ENCODE assay signal across 15 mouse cellular contexts in the genomic region with DNA sequence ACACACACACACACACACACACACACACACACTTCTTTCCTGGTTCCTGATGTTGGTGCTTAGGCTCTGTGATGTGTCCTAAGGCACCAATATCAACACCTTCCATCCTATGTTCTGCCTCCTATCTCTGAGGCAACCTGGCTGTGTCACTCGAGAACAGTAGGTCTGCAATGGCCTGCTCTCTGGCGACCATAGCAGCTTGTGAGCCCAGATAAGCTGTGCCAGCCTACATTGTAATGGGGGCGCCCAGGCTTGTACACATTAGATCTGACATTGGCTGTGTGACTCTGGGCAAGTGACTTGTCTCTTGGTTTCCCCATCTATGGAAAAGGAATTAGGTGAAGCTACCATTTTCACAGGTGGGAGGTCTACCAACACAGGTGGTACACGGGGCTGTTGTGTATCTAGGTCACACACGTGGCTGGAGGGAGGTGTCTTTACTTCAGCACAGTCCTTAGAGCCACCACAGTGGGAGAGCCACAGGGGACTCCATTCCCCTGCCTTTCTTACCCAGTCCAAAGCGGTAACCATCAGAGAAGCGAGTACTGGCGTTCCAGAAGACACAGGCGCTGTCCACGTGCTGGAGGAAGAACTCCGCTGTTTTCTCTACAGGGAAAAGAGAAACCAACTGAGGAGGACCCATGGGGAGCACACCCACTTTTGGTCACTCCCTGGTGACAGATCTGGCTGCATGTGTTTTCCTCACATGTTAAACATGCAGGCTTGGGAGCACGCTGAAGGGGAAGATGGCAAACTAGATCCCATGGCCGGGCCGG. TPM values are rescaled to one million over a fixed set of nuclear protein-coding genes. Genes with fewer than 3 reads are reported as not detected.
DNase-seq lines count a peak whose midpoint lies in the region; ATAC-seq and TF ChIP-seq lines count a peak whose summit lies in the region.
"Had no signal": no experiment of that assay in that cellular context is flagged by ENCODE, and none has a peak within 500 bp of the region (broad histone marks: within the 10 kb centered on the region; RNA-seq: fewer than 3 reads in every experiment).

No protein-coding gene starts in this region.

- no peak for TF ChIP-seq EP300 in stomach, postnatal 0 days (optimal IDR thresholded peaks at IDR 0.05)

- no peaks in the 10 kb centered on the region for H3K4me1 ChIP-seq in lung, adult 2 months (ENCODE audit: control insufficient read depth, insufficient read depth, low read length)
- peaks cover 46% of the 10 kb centered on the region for H3K4me1 ChIP-seq in erythroblast, embryonic 14.5 days (ENCODE audit: control insufficient read depth)
- no peaks in the 10 kb centered on the region for H3K4me1 ChIP-seq in stomach, postnatal 0 days (replicated peaks; ENCODE audit: control insufficient read depth, insufficient read depth)
- H3K4me1 ChIP-seq in midbrain, embryonic 11.5 days (ENCODE audit: control insufficient read depth, insufficient read depth, low read length), result peaks cover 13% of the 10 kb centered on the region; the same call in 1 of the 2 replicates
- H3K4me1 ChIP-seq: hindbrain, embryonic 13.5 days had no signal

- ATAC-seq in megakaryocyte, adult 5-6 weeks (ENCODE audit: poor library complexity, severe bottlenecking), result peak; percentile 51
- no peak for ATAC-seq in stomach, postnatal 0 days (ENCODE audit: low FRiP score, low TSS enrichment)
- no peak for ATAC-seq in midbrain, embryonic 11.5 days (ENCODE audit: low FRiP score)

- WGBS in lung, adult 2 months, result 83% methylated on average over 14 of the region's 14 CpGs
- 86% methylated on average over 14 of the region's 14 CpGs for WGBS in stomach, postnatal 0 days
- WGBS in midbrain, embryonic 11.5 days, result 93% methylated on average over 14 of the region's 14 CpGs

- peak overlapping the region; percentile 61; the same call in 1 of the 2 replicates for H3K27ac ChIP-seq in stomach, postnatal 0 days (replicated peaks)
- no peak overlapping the region for H3K27ac ChIP-seq in midbrain, embryonic 11.5 days (ENCODE audit: low read depth, low read length)
- H3K27ac ChIP-seq: hindbrain, embryonic 13.5 days; limb, embryonic 13.5 days had no signal

- H3K4me3 ChIP-seq in lung, adult 2 months (replicated peaks; ENCODE audit: extremely low read depth, low read depth, low read length), result no peak overlapping the region
- peak overlapping the region; percentile 55 for H3K4me3 ChIP-seq in erythroblast, embryonic 14.5 days (replicated peaks)
- H3K4me3 ChIP-seq in stomach, postnatal 0 days (ENCODE audit: low read depth, low read length), result no peak overlapping the region
- no peak overlapping the region for H3K4me3 ChIP-seq in midbrain, embryonic 11.5 days (ENCODE audit: low read depth, low read length)
- H3K4me3 ChIP-seq: hindbrain, embryonic 13.5 days; limb, embryonic 13.5 days had no signal

- peak; percentile 18 for DNase-seq in lung, postnatal 10 days
- DNase-seq in lung, adult 2 months, result no peak
- no peak for DNase-seq in stomach, postnatal 0 days (ENCODE audit: low spot score)
- DNase-seq in adrenal gland, adult (ENCODE audit: inconsistent age in 2 of 2, low spot score in 1 of 2), result no peak
- no peak for DNase-seq in heart, adult 9 months (ENCODE audit: low spot score in 2 of 2)
- DNase-seq in midbrain, embryonic 11.5 days (ENCODE audit: low spot score, missing footprints), result no peak
- DNase-seq: cerebellum, adult 8-10 months; kidney, adult 18-20 months; midbrain, embryonic 14.5 days; right cerebral cortex, postnatal 4 days; thymus, adult 2 months had no signal

- H3K9ac ChIP-seq in stomach, postnatal 0 days (ENCODE audit: low read length), result no peak overlapping the region
- no peak overlapping the region for H3K9ac ChIP-seq in midbrain, embryonic 11.5 days (ENCODE audit: low read length)
- H3K9ac ChIP-seq: hindbrain, embryonic 13.5 days; limb, embryonic 13.5 days had no signal

- H3K9me3 ChIP-seq in erythroblast, embryonic 14.5 days (ENCODE audit: control insufficient read depth, low read length), result peaks cover 14% of the 10 kb centered on the region
- no peaks in the 10 kb centered on the region for H3K9me3 ChIP-seq in stomach, postnatal 0 days (ENCODE audit: control insufficient read depth, low read length)
- H3K9me3 ChIP-seq in midbrain, embryonic 11.5 days (ENCODE audit: control insufficient read depth, low read length), result no peaks in the 10 kb centered on the region
- H3K9me3 ChIP-seq: hindbrain, embryonic 13.5 days; limb, embryonic 13.5 days had no signal

- TF ChIP-seq POLR2A in lung, adult 2 months (IDR thresholded peaks at IDR 0.05; ENCODE audit: borderline replicate concordance, extremely low read depth, low read depth, low read length), result no peak

- H3K27me3 ChIP-seq in erythroblast, embryonic 14.5 days (ENCODE audit: control insufficient read depth), result no peaks in the 10 kb centered on the region
- no peaks in the 10 kb centered on the region for H3K27me3 ChIP-seq in stomach, postnatal 0 days (ENCODE audit: control insufficient read depth, insufficient read depth, low read length)
- no peaks in the 10 kb centered on the region for H3K27me3 ChIP-seq in midbrain, embryonic 11.5 days (ENCODE audit: control insufficient read depth, insufficient read depth, low read length)
- H3K27me3 ChIP-seq: hindbrain, embryonic 13.5 days; limb, embryonic 13.5 days had no signal

- H3K4me2 ChIP-seq in stomach, postnatal 0 days (replicated peaks; ENCODE audit: low read depth), result no peak overlapping the region
- no peak overlapping the region for H3K4me2 ChIP-seq in midbrain, embryonic 11.5 days
- H3K4me2 ChIP-seq: hindbrain, embryonic 13.5 days; limb, embryonic 13.5 days had no signal

- peaks cover 86% of the 10 kb centered on the region for H3K36me3 ChIP-seq in erythroblast, embryonic 14.5 days (ENCODE audit: control insufficient read depth)
- peaks cover 30% of the 10 kb centered on the region for H3K36me3 ChIP-seq in stomach, postnatal 0 days (ENCODE audit: control insufficient read depth, insufficient read depth, low read length)
- H3K36me3 ChIP-seq in midbrain, embryonic 11.5 days (ENCODE audit: control insufficient read depth, insufficient read depth, low read length), result peaks cover 42% of the 10 kb centered on the region

- TF ChIP-seq CTCF in lung, adult 2 months (IDR thresholded peaks at IDR 0.05; ENCODE audit: insufficient read depth, low read length), result no peak
- no peak for TF ChIP-seq CTCF in stomach, postnatal 0 days (IDR thresholded peaks at IDR 0.05; ENCODE audit: low read depth)

RNA-seq across cellular contexts. Expression of gene Aldh18a1, which starts 35.1 kb away (rescaled TPM):
- polyA plus RNA-seq in lung, adult 2 months (2012; rRNA removed), result 9.0 and 13.3 TPM in 2 replicates
- 0.25 and 0.48 TPM in 2 replicates for polyA plus RNA-seq in erythroblast, embryonic 14.5 days (2012)
- 8.3 and 10.5 TPM in 2 replicates for total RNA-seq in megakaryocyte, adult 5-6 weeks (2015)
- 6.5 and 7.6 TPM in 2 replicates for total RNA-seq in megakaryocyte, adult 5-6 weeks (2017)
- polyA plus RNA-seq in stomach, postnatal 0 days (2015; fragmentation: Nextera tagmentation; extraction: Ambion mirVana), result 39.1 and 43.0 TPM in 2 replicates
- polyA plus RNA-seq in midbrain, embryonic 11.5 days (2014; fragmentation: Nextera tagmentation; extraction: Ambion mirVana), result 67.0 and 75.4 TPM in 2 replicates

RNA-seq across cellular contexts. Expression of gene Sorbs1, which starts 39.6 kb away (rescaled TPM):
- 26.4 and 43.4 TPM in 2 replicates for polyA plus RNA-seq in lung, adult 2 months (2012; rRNA removed)
- polyA plus RNA-seq in erythroblast, embryonic 14.5 days (2012), result 2.4 TPM in 2 replicates
- 1.7 and 2.1 TPM in 2 replicates for total RNA-seq in megakaryocyte, adult 5-6 weeks (2015)
- 2.5 and 5.2 TPM in 2 replicates for total RNA-seq in megakaryocyte, adult 5-6 weeks (2017)
- polyA plus RNA-seq in stomach, postnatal 0 days (2015; fragmentation: Nextera tagmentation; extraction: Ambion mirVana), result 107 and 111 TPM in 2 replicates
- polyA plus RNA-seq in midbrain, embryonic 11.5 days (2014; fragmentation: Nextera tagmentation; extraction: Ambion mirVana), result 61.0 and 62.6 TPM in 2 replicates

RNA-seq across cellular contexts. Expression of gene Tctn3, which starts 58.8 kb away (rescaled TPM):
- polyA plus RNA-seq in lung, adult 2 months (2012; rRNA removed), result 12.1 and 12.8 TPM in 2 replicates
- polyA plus RNA-seq in erythroblast, embryonic 14.5 days (2012), result 0.27 and 0.49 TPM in 2 replicates
- 2.5 and 5.8 TPM in 2 replicates for total RNA-seq in megakaryocyte, adult 5-6 weeks (2015)
- total RNA-seq in megakaryocyte, adult 5-6 weeks (2017), result 1.6 and 3.2 TPM in 2 replicates
- 4.1 and 4.5 TPM in 2 replicates for polyA plus RNA-seq in stomach, postnatal 0 days (2015; fragmentation: Nextera tagmentation; extraction: Ambion mirVana)
- 10.9 and 12.1 TPM in 2 replicates for polyA plus RNA-seq in midbrain, embryonic 11.5 days (2014; fragmentation: Nextera tagmentation; extraction: Ambion mirVana)

RNA-seq across cellular contexts. Expression of gene Entpd1, which starts 59.0 kb away (rescaled TPM):
- polyA plus RNA-seq in lung, adult 2 months (2012; rRNA removed), result 28.7 and 41.2 TPM in 2 replicates
- polyA plus RNA-seq in erythroblast, embryonic 14.5 days (2012), result 0.05 TPM in 2 replicates
- 21.8 and 22.3 TPM in 2 replicates for total RNA-seq in megakaryocyte, adult 5-6 weeks (2015)
- 44.0 and 51.9 TPM in 2 replicates for total RNA-seq in megakaryocyte, adult 5-6 weeks (2017)
- 10.0 and 10.8 TPM in 2 replicates for polyA plus RNA-seq in stomach, postnatal 0 days (2015; fragmentation: Nextera tagmentation; extraction: Ambion mirVana)
- polyA plus RNA-seq in midbrain, embryonic 11.5 days (2014; fragmentation: Nextera tagmentation; extraction: Ambion mirVana), result 7.2 and 9.2 TPM in 2 replicates
